Mouse (Mus musculus): ENCODE results near the gene Hist1h2bl.
A peak's percentile ranks its signal among the peaks of the same experiment; 100 is the strongest.
"Not testable (repeated sequence)": the region's sequence is repeated elsewhere in the genome, so short reads cannot be mapped to it uniquely, and the experiment has no call there.

The Hist1h2bl gene

GRCm38 (mm10) chr13:21722373-21722925 is 6.5 kb upstream of the Hist1h2bl start:
- DNase-seq (ENCODE audit: low spot score): no peak

GRCm38 (mm10) chr13:21721757-21722372 is 5.9 kb upstream of the Hist1h2bl start, which contains the start of gene Hist1h2bm:
TSS of gene Hist1h2bm (plus strand) at chr13:21722044.
- DNase-seq (ENCODE audit: low spot score): peak; percentile 96

- not testable (repeated sequence) for DNase-seq (ENCODE audit: low spot score)
These were observed 5.3 kb upstream of the Hist1h2bl start for GRCm38 (mm10) chr13:21721107-21721756.

DNA sequence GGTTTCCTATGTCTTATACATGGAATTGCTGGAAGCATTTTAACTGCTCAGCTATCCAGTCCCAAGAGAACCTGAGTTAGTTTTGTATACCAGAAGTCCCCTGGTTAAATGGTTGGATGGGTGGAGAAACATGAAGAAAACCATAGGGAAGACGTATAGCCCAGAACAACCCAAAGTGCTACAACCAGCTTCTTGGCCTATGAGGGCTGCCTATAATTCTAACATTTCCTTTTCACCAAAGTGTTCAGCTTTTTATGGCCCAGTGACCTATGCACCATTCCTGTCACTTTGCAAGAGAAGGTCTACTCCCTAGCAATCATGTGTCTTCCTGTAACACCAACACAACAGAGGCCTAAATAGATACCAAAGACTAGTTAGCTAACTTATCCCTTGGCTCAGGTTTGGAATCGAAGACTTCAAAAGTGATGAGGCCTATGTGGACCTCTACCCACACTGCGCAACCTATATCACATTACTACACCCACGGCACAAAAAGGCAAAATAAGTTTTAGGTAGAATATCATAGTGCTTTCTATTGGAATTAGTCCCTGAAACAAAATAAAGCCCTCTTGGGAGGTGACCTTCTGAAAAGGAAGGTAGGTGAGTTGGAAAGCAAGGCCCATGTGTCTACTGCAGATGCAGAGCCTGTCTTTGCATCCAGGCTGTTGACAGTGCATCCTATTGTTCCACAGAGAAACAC is 2.6 kb upstream of the Hist1h2bl start:
- DNase-seq (ENCODE audit: low spot score): peak; percentile 70

DNA sequence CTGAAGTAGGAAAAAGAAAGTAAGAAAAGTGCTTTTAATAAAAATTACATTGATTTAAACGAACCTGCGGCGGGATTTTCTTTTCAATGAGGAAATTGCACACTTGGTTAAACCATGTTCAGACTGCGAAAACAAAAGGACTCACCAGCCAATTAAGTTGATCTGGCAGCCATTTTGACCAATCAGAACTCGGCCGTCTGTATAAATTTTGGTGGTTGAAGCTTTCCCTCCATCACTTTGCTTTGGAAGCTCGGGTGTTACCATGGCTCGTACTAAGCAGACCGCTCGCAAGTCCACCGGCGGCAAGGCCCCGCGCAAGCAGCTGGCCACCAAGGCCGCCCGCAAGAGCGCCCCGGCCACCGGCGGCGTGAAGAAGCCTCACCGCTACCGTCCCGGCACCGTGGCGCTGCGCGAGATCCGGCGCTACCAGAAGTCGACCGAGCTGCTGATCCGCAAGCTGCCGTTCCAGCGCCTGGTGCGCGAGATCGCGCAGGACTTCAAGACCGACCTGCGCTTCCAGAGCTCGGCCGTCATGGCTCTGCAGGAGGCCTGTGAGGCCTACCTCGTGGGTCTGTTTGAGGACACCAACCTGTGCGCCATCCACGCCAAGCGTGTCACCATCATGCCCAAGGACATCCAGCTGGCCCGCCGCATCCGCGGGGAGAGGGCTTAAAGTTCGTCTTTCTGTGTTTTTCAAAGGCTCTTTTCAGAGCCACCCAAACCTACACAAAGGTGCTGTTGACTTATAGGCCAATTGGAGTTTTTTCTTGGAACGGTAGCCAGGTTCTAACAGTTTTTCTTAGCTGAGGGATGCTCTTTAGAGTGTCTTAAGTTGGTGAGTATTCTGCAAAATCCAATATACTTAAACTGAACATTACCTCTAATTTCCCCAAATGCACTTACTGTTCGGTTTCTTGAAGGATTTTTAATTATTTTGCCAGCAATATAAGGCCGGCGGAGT is 1.7 kb upstream of the Hist1h2bl start, which contains the start of gene Hist1h3h:
Gene Hist1h3h (plus strand): TSS at position 263 of the 961 bp plus-strand sequence.
- DNase-seq (ENCODE audit: low spot score): peak; percentile 95

GRCm38 (mm10) chr13:21716540-21717391 is 823 bp upstream of the Hist1h2bl start:
- DNase-seq (ENCODE audit: low spot score): peak; percentile 74

DNA sequence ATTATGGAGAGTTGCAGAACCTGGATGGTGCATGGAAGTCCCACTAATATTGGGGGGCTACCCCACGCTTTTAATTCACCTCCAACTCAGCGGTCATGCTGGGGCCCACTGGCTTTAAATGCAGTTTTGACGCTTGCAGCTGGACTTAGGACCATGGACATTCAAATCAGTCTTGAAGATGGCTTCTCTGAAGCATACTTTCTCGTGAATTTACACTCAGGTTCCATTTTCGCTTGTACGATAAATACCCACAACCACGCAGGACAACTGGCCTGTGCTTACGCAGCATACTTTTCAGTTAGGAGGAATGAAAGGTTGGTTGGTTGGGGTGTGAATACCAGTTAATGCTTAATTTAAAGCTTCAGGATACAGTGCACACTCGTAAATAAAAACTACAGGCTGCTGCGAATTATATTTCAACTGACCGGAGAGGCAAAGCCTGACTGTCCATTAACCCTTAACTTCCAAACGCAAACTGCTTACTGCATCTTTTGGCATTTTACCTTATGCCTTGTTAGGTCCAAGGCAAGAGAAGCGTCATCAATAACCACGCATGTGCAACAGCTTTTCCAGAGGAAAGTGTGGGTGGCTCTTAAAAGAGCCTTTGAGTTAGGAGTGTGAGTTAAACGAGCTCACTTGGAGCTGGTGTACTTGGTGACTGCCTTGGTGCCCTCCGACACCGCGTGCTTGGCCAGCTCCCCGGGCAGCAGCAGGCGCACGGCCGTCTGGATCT is 646 bp downstream of the Hist1h2bl start:
- peak; percentile 74 for DNase-seq (ENCODE audit: low spot score)

DNA sequence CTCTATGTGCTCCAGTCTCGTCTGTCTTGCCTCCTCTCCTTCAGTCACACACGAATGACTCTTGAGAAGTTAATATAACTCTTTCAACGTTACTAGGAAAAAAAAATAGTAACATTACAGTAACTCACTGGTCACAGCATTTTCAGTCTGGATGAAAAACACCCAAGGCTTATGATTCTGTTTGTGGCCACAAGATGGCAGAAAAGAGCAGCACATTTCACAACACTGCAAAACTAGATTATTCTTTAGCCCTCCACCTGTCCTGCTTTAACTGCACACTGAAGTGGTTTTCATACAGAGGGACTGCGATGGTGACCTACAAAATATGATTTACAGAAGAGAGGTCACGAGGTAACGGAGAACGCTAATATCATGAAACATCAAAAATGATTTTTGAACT is 1.2 kb downstream of the Hist1h2bl start:
- peak; percentile 84 for DNase-seq (ENCODE audit: low spot score)

DNA sequence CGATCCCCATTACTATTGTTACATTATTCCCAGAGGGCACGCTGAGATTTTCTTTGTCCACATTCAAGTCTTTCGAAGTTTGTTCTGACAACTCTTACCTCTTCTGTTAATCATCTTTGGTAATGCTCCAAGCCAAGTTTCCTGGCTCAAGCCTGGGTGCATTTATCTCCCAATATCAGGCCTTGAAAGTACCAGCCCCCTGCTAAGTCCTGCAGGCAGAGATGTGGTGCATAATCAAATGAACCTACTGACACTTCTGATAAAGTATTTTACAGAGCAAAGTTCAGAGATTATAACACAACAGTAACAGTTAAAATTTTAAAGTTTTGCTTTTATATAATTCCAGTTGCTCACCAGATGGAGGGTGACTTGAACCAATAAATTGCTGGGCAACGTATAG is 4.2 kb downstream of the Hist1h2bl start:
- DNase-seq (ENCODE audit: low spot score): no peak

DNA sequence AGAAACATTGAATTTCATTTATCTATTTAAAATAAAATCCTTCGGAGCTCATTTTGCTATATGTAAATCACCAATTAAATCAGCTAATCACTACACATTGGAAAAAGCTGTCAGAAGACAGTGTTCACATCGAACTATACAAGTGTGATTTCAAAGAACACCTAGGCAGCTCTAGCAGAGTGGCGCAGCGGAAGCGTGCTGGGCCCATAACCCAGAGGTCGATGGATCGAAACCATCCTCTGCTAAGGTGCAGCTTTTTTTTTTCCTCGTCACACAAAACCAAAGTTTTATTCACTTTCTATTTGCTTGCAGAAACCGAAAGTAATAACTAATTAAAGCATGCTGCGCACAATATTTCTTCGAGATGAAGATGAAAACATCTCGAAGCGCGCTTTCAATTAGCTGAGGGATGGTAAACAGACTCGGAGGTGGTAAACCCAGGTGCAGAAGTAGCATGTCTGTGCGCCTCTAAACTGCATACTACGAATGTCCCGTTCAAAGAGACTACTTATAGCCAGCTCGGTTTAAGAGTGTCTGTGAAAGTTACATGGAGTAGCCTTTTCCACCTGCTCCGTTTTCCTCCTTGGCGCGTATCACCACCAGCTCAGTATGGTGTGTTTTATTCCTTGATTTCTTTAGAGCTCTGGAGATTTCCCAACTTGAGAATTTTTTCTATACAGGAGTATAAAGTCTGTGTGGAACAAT is 5.0 kb downstream of the Hist1h2bl start:
- DNase-seq (ENCODE audit: low spot score): peak; percentile 77

GRCm38 (mm10) chr13:21710031-21710711 is 5.8 kb downstream of the Hist1h2bl start:
- DNase-seq (ENCODE audit: low spot score): peak; percentile 90

DNA sequence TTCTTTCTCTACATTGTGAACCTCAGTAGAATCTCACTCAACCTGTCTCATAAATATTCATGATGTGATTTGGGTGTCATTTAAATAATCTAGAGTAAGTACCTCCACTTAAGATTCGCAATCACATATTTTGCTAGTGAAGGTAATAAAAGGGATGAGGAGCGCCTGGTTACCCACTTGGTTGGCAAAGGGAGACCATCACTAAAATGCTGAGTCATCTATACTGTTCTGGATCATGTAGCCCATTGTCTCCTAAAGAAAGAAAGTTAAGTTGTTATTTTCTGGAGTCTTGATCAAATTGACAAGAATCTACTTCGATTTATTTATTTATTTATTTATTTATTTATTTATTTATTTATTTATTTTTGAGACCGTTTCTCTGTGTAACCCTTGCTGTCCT is 9.3 kb downstream of the Hist1h2bl start:
- DNase-seq (ENCODE audit: low spot score): no peak

- DNase-seq (ENCODE audit: low spot score): no peak
These were observed 18.1 kb downstream of the Hist1h2bl start, which contains the start of gene Olfr1359 for GRCm38 (mm10) chr13:21697811-21698210. TSS of gene Olfr1359 (plus strand) at chr13:21698111.

- no peak for DNase-seq (ENCODE audit: low spot score)
These were observed 38.6 kb downstream of the Hist1h2bl start, which contains the start of gene Olfr1360 for GRCm38 (mm10) chr13:21677305-21677704. TSS of gene Olfr1360 (minus strand) at chr13:21677405.

Measured in c-Kit-positive CD71-positive TER-119-positive erythroid progenitor cells, embryonic 14.5 days (primary cell).